Mouse (Mus musculus): ENCODE measurements at regions not wholly inside any gene's neighbourhood (a gene's known extent, or its start where the extent isn't known, plus 50 kb on each side); places are given as distances from the start of the nearest gene placed in this dataset.
A peak's percentile ranks its signal among the peaks of the same experiment; 100 is the strongest.

DNA sequence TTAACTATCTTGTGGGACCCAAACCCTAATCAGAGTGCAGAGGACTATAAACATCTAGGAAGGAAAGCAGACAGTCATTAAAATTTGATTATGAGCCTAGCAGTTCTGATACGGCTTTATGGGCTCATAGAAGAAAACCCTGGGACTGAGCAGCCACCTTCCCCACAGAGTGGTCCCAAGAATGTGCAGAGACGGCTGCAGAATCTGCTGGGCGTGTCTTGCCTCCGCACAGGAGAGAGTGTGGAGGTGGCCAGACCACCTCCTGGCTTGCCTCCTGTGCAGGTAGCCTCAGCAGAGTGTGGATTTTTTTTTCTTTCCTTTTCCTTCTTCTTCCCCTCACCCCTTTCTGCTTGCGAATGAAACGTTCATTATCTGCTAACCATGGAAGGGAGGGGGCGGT lies 163.3 kb downstream of the Hibadh start:
- no peak for DNase-seq (ENCODE audit: low read depth, low spot score)
- WGBS = 36% methylated on average over 7 of the region's 7 CpGs

DNA sequence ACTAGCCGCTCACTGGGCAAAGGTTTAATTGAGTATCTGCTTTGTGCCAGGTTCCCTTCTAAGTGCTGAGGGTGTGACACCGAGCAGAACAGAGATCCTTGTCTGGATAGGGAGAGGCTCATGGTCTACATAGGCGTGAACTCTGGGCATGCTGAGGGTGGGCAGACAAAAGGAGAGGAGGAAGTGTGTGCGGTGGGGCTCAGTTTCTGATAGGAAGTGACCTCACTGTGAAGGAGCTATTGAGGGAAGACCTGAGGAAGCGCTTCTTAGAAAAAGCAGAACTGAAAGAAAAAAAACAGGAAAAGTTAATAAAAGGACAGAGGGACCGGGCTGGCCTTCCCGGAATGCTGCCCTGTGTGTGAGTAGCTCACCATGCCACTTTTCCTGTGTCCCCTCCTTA lies 162.8 kb downstream of the Hibadh start:
- no peak for DNase-seq (ENCODE audit: low read depth, low spot score)
- WGBS = 39% methylated on average over 7 of the region's 7 CpGs

DNA sequence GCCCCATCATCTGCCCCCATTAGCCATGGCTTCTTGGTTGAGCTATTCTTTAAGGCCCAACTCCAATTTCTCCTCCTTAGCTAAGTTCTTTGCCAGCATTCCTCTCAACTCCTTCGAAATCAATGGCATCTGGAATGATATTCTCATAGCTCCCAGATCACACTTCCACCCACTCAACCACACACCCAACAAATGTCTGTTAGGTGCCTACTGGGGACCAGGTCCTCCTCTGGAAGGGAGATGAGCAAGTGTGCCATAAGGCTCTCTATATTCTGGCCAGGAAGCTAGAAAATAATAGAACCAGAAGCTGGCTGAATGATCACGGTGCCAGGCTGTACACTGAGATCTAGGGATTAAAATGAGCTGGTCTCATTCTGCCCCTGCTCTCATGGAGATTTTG lies 161.6 kb downstream of the Hibadh start:
- no peak for DNase-seq (ENCODE audit: low read depth, low spot score)
- 75% methylated on average over 2 of the region's 2 CpGs for WGBS

DNA sequence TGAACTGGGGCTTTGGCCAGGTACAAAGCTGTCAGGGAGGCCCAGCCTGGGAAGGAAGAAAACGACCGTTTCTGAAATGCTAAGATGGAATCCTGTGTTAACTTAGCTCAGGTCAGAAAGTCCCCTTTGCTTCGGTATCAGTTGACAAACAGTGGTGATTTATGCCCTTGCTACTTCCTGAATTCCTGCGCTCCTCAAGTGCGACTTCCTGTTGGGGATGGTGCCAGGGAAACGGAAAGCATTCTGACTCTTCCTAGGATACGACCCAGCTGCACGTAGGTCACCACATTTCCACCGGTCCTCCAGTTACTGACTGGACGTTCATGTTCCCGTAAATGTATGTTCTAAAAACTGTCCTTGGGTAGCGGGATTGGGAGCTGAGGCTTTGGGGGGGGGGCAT lies 161.0 kb downstream of the Hibadh start:
- DNase-seq (ENCODE audit: low read depth, low spot score) = peak; percentile 71
- WGBS = 11% methylated on average over 12 of the region's 12 CpGs

DNA sequence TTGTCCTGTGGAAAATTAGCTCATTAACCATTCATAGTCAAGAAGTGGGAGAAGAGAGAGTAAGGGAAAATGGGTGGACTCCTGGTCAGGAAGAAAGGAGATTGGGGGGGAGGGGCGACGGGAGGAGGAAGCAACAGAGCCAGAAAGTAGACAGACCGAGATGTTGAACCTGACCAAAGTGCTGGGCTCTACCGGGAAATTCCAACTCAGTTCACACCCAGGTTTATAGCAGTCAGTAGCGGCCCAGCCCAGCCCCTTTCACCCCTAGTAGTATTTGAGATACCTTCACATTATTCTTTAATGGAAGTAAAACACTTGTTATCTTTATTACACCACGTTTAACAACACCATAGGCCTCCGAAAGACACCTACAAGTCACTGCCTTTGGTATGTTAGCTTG lies 158.2 kb downstream of the Hibadh start:
- no peak for DNase-seq (ENCODE audit: low read depth, low spot score)
- WGBS = 32% methylated on average over 7 of the region's 7 CpGs

DNA sequence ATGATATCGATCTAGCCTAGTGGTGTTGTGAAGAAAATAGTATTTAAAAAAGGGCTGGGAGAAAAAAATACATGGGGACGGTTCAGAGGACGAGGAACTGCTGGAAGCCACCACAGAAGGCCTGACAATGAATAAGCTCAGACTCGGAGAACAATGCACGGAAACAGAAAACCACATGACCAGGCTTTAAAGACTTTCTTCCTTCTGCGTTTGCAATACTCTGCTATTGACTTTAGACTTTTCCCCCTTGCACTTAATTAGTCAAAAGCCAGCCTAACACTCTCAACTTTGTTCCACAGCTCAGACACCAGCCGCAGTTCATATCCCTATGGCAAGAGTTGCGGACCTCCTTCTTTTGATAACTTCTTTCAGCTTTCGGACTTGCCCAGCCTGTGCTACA lies 154.0 kb downstream of the Hibadh start:
- DNase-seq (ENCODE audit: low read depth, low spot score) = no peak
- WGBS = 26% methylated on average over 9 of the region's 9 CpGs

DNA sequence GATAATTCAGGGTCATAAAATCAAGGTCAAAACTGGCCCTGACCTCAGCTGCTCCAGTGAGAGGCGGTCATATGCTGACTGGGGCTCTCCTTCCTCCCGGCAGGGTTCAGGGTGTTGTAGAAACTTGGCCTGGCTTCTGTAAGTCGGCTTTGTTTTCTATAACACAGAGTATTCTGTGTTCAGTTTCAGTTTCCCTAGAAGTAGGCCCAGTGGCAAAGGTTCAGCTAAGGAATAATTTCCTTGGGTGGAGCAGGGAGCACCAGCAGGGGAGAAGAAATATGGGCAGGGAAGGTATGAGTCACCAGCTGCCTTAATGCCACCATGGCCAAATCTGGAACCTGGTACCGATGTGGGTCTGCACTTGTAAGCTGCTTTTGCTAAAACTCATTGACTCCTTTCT lies 153.5 kb downstream of the Hibadh start:
- no peak for DNase-seq (ENCODE audit: low read depth, low spot score)
- WGBS = 8% methylated on average over 4 of the region's 4 CpGs

DNA sequence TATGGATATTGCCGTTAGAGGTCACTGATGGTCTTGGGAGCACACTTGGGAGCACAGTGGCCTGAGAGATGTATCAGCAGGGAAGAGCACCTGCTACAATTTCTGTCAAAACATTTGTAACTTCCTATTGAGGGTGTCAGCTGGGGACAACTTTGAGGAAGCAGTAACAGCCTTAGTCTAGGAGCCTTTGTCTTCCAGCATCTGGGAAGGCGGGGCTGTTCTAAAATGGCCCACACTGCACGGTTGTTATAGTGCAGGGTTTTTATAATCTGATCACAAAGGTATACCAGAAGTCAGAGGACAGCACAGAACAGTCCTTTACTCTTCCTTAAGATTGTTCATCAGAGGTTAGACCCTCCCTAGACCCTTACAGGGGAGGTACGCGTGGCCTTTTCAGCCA lies 152.3 kb downstream of the Hibadh start:
- DNase-seq (ENCODE audit: low read depth, low spot score) = no peak
- 80% methylated on average over 5 of the region's 5 CpGs for WGBS

DNA sequence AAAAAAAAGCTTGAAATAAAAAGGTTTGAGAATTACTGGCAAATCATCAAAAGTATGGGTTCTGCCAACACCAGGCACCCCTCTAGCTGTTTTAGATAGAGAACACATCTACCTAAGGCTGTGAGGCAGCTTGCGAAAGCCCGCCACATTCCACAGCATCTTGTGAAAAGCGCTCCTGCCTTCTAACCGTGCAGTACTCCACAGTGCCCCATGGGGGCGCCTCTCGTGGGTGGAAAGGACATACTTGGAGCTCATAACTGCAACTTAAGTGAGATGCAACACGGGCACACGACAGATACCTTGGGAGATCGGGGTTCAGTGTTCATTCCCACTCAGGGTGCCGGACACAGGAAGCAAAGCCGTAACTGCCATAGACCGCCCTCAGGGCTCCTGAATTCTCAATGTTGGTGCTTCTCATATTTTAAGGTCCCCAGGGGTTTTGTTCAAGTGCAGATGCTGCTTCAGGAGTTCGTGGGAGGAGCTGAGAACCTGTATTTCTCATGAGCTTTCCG lies 149.9 kb downstream of the Hibadh start:
- 80% methylated on average over 14 of the region's 14 CpGs for WGBS
- no peak for DNase-seq (ENCODE audit: low read depth, low spot score)

DNA sequence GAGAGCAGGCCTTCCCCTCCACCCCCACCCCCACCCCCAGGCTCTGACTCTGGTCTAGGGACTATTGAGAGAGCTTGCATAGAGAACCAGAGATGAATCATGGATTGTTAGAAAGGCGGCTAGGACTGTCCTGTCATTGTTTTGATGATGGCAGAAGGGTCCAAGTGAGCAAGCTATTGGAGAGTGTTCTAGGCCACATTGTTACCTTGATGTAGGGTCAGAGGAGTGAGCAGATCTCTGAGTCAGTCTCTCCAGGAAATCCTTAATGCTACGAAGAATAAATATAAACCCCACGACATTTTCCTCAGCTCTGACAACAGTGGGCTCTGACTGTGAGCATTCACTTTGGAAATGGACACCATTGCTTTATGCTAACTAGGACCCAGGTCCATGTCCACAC lies 144.9 kb downstream of the Hibadh start:
- no peak for DNase-seq (ENCODE audit: low read depth, low spot score)
- WGBS = 79% methylated on average over 3 of the region's 3 CpGs

DNA sequence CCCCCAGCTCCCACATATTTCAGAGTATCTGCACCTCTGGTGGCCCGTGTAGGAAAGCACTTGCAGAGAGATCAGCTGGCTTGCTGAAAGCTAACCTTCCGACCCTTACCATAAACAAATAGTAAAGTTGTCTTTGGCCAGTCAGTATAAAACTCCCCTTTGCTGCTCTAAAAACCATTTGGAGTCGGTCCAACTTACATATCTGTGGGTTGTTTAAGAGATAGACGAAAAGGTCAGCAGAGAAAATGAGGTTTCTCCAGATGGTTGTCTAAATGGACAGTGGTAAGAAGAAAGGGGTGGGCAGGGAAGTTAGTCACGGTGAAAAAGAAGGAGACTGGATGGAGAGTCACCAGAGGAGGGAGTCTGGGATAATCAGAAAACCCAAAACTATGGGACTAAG lies 144.3 kb downstream of the Hibadh start:
- WGBS = 41% methylated on average over 5 of the region's 5 CpGs
- no peak for DNase-seq (ENCODE audit: low read depth, low spot score)

Data from large intestine, adult 2 months (tissue).